20 mouse cellular contexts compared by ENCODE assay signal in genomic region chr9:32207133-32207532, GRCm38 (mm10).
"Had no signal": no experiment of that assay in that cellular context is flagged by ENCODE, and none has a peak within 500 bp of the region (broad histone marks: within the 10 kb centered on the region; RNA-seq: fewer than 3 reads in every experiment).

No protein-coding gene starts in this region.

- H3K27me3 ChIP-seq: limb, embryonic 12.5 days; limb, embryonic 15.5 days; midbrain, embryonic 12.5 days; midbrain, embryonic 15.5 days; neural tube, embryonic 12.5 days; neural tube, embryonic 15.5 days had no signal

- H3K4me2 ChIP-seq: limb, embryonic 12.5 days; limb, embryonic 15.5 days; liver, embryonic 11.5 days; lung, embryonic 14.5 days; midbrain, embryonic 12.5 days; midbrain, embryonic 15.5 days; neural tube, embryonic 12.5 days; neural tube, embryonic 15.5 days had no signal

- H3K27ac ChIP-seq: kidney, postnatal 0 days; limb, embryonic 12.5 days; limb, embryonic 15.5 days; liver, embryonic 14.5 days; macrophage; midbrain, embryonic 12.5 days; midbrain, embryonic 15.5 days; neural tube, embryonic 12.5 days; neural tube, embryonic 15.5 days had no signal

- H3K9ac ChIP-seq: limb, embryonic 12.5 days; limb, embryonic 15.5 days; liver, embryonic 14.5 days; liver, postnatal 0 days; lung, embryonic 14.5 days; midbrain, embryonic 12.5 days; midbrain, embryonic 15.5 days; neural tube, embryonic 12.5 days; neural tube, embryonic 15.5 days had no signal

- ATAC-seq: intestine, postnatal 0 days; liver, postnatal 0 days; lung, postnatal 0 days; midbrain, embryonic 15.5 days had no signal

- H3K4me1 ChIP-seq: limb, embryonic 12.5 days; limb, embryonic 15.5 days; midbrain, embryonic 12.5 days; midbrain, embryonic 15.5 days; neural tube, embryonic 12.5 days; neural tube, embryonic 15.5 days had no signal

- H3K36me3 ChIP-seq: limb, embryonic 12.5 days; midbrain, embryonic 12.5 days; midbrain, embryonic 15.5 days; neural tube, embryonic 12.5 days had no signal

- DNase-seq: kidney, adult 2 months; kidney, postnatal 25 days; left cerebral cortex, postnatal 4 days; liver, postnatal 0 days; lung, embryonic 14.5 days; right cerebral cortex, postnatal 25 days; thymus, adult 18-20 months; thymus, postnatal 36 days had no signal

- H3K4me3 ChIP-seq: limb, embryonic 12.5 days; limb, embryonic 15.5 days; midbrain, embryonic 12.5 days; midbrain, embryonic 15.5 days; neural tube, embryonic 12.5 days; neural tube, embryonic 15.5 days had no signal

- H3K9me3 ChIP-seq: limb, embryonic 12.5 days; limb, embryonic 15.5 days; midbrain, embryonic 12.5 days; midbrain, embryonic 15.5 days; neural tube, embryonic 12.5 days; neural tube, embryonic 15.5 days had no signal
